23 mouse cellular contexts compared by ENCODE assay signal in the genomic region with DNA sequence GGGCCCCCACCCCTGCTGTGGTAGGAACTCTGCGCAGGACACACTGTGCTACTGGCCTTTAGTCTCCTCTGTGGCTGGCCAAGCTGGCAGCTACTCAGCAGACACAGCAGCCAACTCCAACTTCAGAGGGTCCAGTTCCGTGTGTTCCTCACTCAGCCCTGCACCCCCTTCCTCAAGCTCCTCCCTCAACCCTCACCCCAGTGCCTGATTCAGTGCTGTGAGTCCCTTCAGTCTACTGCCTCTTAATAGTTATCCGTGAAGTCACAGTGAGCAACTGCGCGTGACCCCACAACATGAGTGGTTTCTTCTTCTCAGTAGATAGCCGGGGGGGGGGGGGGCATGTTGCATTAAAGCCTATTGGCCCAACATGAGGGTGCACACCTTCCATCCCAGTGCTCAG. TPM values are rescaled to one million over a fixed set of nuclear protein-coding genes. Genes with fewer than 3 reads are reported as not detected.
DNase-seq lines count a peak whose midpoint lies in the region; ATAC-seq lines count a peak whose summit lies in the region.
"Had no signal": no experiment of that assay in that cellular context is flagged by ENCODE, and none has a peak within 500 bp of the region (broad histone marks: within the 10 kb centered on the region; RNA-seq: fewer than 3 reads in every experiment).

No protein-coding gene starts in this region.

- H3K27ac ChIP-seq in embryonic facial prominence, embryonic 13.5 days: no peak overlapping the region
- H3K27ac ChIP-seq in embryonic facial prominence, embryonic 10.5 days (replicated peaks): no peak overlapping the region
- H3K27ac ChIP-seq in heart, embryonic 10.5 days: no peak overlapping the region
- no peak overlapping the region for H3K27ac ChIP-seq in midbrain, embryonic 11.5 days (ENCODE audit: low read depth, low read length)
- H3K27ac ChIP-seq in midbrain, embryonic 15.5 days: no peak overlapping the region
- no peak overlapping the region for H3K27ac ChIP-seq in limb, embryonic 10.5 days
- H3K27ac ChIP-seq: forebrain, embryonic 15.5 days; heart, embryonic 13.5 days; hindbrain, embryonic 13.5 days; hindbrain, postnatal 0 days had no signal

- no peak overlapping the region for H3K9ac ChIP-seq in embryonic facial prominence, embryonic 13.5 days
- H3K9ac ChIP-seq in midbrain, embryonic 11.5 days (ENCODE audit: low read length): no peak overlapping the region
- H3K9ac ChIP-seq in midbrain, embryonic 15.5 days: no peak overlapping the region
- H3K9ac ChIP-seq: forebrain, embryonic 15.5 days; heart, embryonic 13.5 days; hindbrain, embryonic 13.5 days had no signal

- no peaks in the 10 kb centered on the region for H3K4me1 ChIP-seq in embryonic facial prominence, embryonic 13.5 days
- peaks cover 6% of the 10 kb centered on the region for H3K4me1 ChIP-seq in embryonic facial prominence, embryonic 10.5 days
- H3K4me1 ChIP-seq in heart, embryonic 10.5 days: no peaks in the 10 kb centered on the region
- H3K4me1 ChIP-seq in midbrain, embryonic 11.5 days (ENCODE audit: control insufficient read depth, insufficient read depth, low read length): no peaks in the 10 kb centered on the region
- no peaks in the 10 kb centered on the region for H3K4me1 ChIP-seq in midbrain, embryonic 15.5 days
- H3K4me1 ChIP-seq in limb, embryonic 10.5 days: peaks cover 7% of the 10 kb centered on the region
- H3K4me1 ChIP-seq: forebrain, embryonic 15.5 days; heart, embryonic 13.5 days; hindbrain, embryonic 13.5 days had no signal

- no peak overlapping the region for H3K4me3 ChIP-seq in embryonic facial prominence, embryonic 13.5 days
- H3K4me3 ChIP-seq in embryonic facial prominence, embryonic 10.5 days: no peak overlapping the region
- H3K4me3 ChIP-seq in heart, embryonic 10.5 days: no peak overlapping the region
- no peak overlapping the region for H3K4me3 ChIP-seq in midbrain, embryonic 11.5 days (ENCODE audit: low read depth, low read length)
- H3K4me3 ChIP-seq in midbrain, embryonic 15.5 days: no peak overlapping the region
- no peak overlapping the region for H3K4me3 ChIP-seq in limb, embryonic 10.5 days
- H3K4me3 ChIP-seq: forebrain, embryonic 15.5 days; heart, embryonic 13.5 days; hindbrain, embryonic 13.5 days had no signal

- DNase-seq in embryonic facial prominence, embryonic 10.5 days (ENCODE audit: low spot score): no peak
- peak; percentile 65 for DNase-seq in heart, embryonic 10.5 days (ENCODE audit: low spot score)
- DNase-seq in heart, postnatal 36 days: no peak
- peak; percentile 56 for DNase-seq in midbrain, embryonic 11.5 days (ENCODE audit: low spot score, missing footprints)
- peak; percentile 24 for DNase-seq in limb, embryonic 10.5 days (ENCODE audit: low spot score)
- DNase-seq: adrenal gland, adult 8-10 months; B cell, adult 2 months; cerebellum, adult 9-10 months; cerebellum, postnatal 25 days had no signal

- no peaks in the 10 kb centered on the region for H3K9me3 ChIP-seq in embryonic facial prominence, embryonic 13.5 days
- no peaks in the 10 kb centered on the region for H3K9me3 ChIP-seq in embryonic facial prominence, embryonic 10.5 days
- no peaks in the 10 kb centered on the region for H3K9me3 ChIP-seq in heart, embryonic 10.5 days
- H3K9me3 ChIP-seq in midbrain, embryonic 11.5 days (ENCODE audit: control insufficient read depth, low read length): no peaks in the 10 kb centered on the region
- H3K9me3 ChIP-seq in midbrain, embryonic 15.5 days: no peaks in the 10 kb centered on the region
- H3K9me3 ChIP-seq in limb, embryonic 10.5 days (replicated peaks): no peaks in the 10 kb centered on the region
- H3K9me3 ChIP-seq: forebrain, embryonic 15.5 days; G1E; heart, embryonic 13.5 days; hindbrain, embryonic 13.5 days had no signal

- H3K4me2 ChIP-seq in embryonic facial prominence, embryonic 13.5 days: no peak overlapping the region
- no peak overlapping the region for H3K4me2 ChIP-seq in midbrain, embryonic 11.5 days
- no peak overlapping the region for H3K4me2 ChIP-seq in midbrain, embryonic 15.5 days
- H3K4me2 ChIP-seq: forebrain, embryonic 15.5 days; heart, embryonic 13.5 days; hindbrain, embryonic 13.5 days had no signal

- no peaks in the 10 kb centered on the region for H3K36me3 ChIP-seq in embryonic facial prominence, embryonic 13.5 days
- no peaks in the 10 kb centered on the region for H3K36me3 ChIP-seq in embryonic facial prominence, embryonic 10.5 days (replicated peaks)
- no peaks in the 10 kb centered on the region for H3K36me3 ChIP-seq in heart, embryonic 10.5 days
- no peaks in the 10 kb centered on the region for H3K36me3 ChIP-seq in midbrain, embryonic 11.5 days (ENCODE audit: control insufficient read depth, insufficient read depth, low read length)
- H3K36me3 ChIP-seq in midbrain, embryonic 15.5 days (replicated peaks): no peaks in the 10 kb centered on the region
- no peaks in the 10 kb centered on the region for H3K36me3 ChIP-seq in limb, embryonic 10.5 days
- H3K36me3 ChIP-seq: forebrain, embryonic 15.5 days; G1E; heart, embryonic 13.5 days; hindbrain, embryonic 13.5 days had no signal

- 0 out of 2 replicates have a peak, but pooled peaks have one; percentile 48 for ATAC-seq in embryonic facial prominence, embryonic 13.5 days (ENCODE audit: insufficient number of reproducible peaks, insufficient read depth, low FRiP score, low TSS enrichment, low read depth)
- no peak for ATAC-seq in midbrain, embryonic 11.5 days (ENCODE audit: low FRiP score)
- ATAC-seq in midbrain, embryonic 15.5 days (replicated peaks): no peak
- ATAC-seq: CD4-positive, CD25-positive, alpha-beta regulatory T cell, adult 4 months; forebrain, embryonic 15.5 days; hindbrain, postnatal 0 days had no signal

- WGBS in embryonic facial prominence, embryonic 13.5 days: 86% methylated on average over 6 of the region's 6 CpGs
- 89% methylated on average over 6 of the region's 6 CpGs for WGBS in embryonic facial prominence, embryonic 10.5 days
- 80% methylated on average over 6 of the region's 6 CpGs for WGBS in heart, embryonic 10.5 days
- WGBS in midbrain, embryonic 11.5 days: 81% methylated on average over 6 of the region's 6 CpGs
- 88% methylated on average over 6 of the region's 6 CpGs for WGBS in midbrain, embryonic 15.5 days
- 85% methylated on average over 6 of the region's 6 CpGs for WGBS in limb, embryonic 10.5 days

- intact Hi-C loops in heart, postnatal 36 days (cut with DNase I): no loop called here

- no peaks in the 10 kb centered on the region for H3K27me3 ChIP-seq in embryonic facial prominence, embryonic 13.5 days
- H3K27me3 ChIP-seq in embryonic facial prominence, embryonic 10.5 days (replicated peaks; ENCODE audit: low read depth, poor library complexity, severe bottlenecking): no peaks in the 10 kb centered on the region
- peaks cover under 1% of the 10 kb centered on the region; the same call in 1 of the 2 replicates for H3K27me3 ChIP-seq in heart, embryonic 10.5 days (ENCODE audit: insufficient read depth, poor library complexity, severe bottlenecking)
- H3K27me3 ChIP-seq in midbrain, embryonic 11.5 days (ENCODE audit: control insufficient read depth, insufficient read depth, low read length): no peaks in the 10 kb centered on the region
- H3K27me3 ChIP-seq in midbrain, embryonic 15.5 days (replicated peaks): no peaks in the 10 kb centered on the region
- H3K27me3 ChIP-seq in limb, embryonic 10.5 days (ENCODE audit: low read depth, poor library complexity, severe bottlenecking): no peaks in the 10 kb centered on the region
- H3K27me3 ChIP-seq: forebrain, embryonic 15.5 days had no signal

RNA-seq across cellular contexts. Expression of a gene that starts 13.5 kb away (rescaled TPM):
- not detected in 2 replicates for polyA plus RNA-seq in embryonic facial prominence, embryonic 13.5 days (2015; fragmentation: Nextera tagmentation; extraction: Ambion mirVana)
- not detected in 2 replicates for polyA plus RNA-seq in embryonic facial prominence, embryonic 10.5 days (2016; fragmentation: Nextera tagmentation; extraction: Ambion mirVana)
- not detected in 2 replicates for polyA plus RNA-seq in heart, embryonic 10.5 days (2016; fragmentation: Nextera tagmentation; extraction: Ambion mirVana)
- total RNA-seq in heart, postnatal 36 days (2021): not detected
- not detected in 2 replicates for polyA plus RNA-seq in midbrain, embryonic 11.5 days (2014; fragmentation: Nextera tagmentation; extraction: Ambion mirVana)
- not detected in 2 replicates for polyA plus RNA-seq in midbrain, embryonic 15.5 days (2015; fragmentation: Nextera tagmentation; extraction: Ambion mirVana)
- polyA plus RNA-seq in limb, embryonic 10.5 days (2016; fragmentation: Nextera tagmentation; extraction: Ambion mirVana): not detected in 2 replicates
- total RNA-seq: adrenal gland, adult 8-10 months; adrenal gland, postnatal 36 days; G1E; gastrocnemius, adult 8-10 months; heart, adult 8-10 months; hematopoietic stem cell, adult 5-6 weeks; hindbrain, postnatal 0 days had no signal
- polyA plus RNA-seq: CD4-positive, CD25-positive, alpha-beta regulatory T cell, adult 4 months; embryonic facial prominence, embryonic 14.5 days; forebrain, embryonic 15.5 days; G1E; heart, embryonic 13.5 days; heart, postnatal 0 days; hindbrain, embryonic 13.5 days; hindbrain, postnatal 0 days had no signal

RNA-seq across cellular contexts. Expression of a gene that starts 18.6 kb away (rescaled TPM):
- 71.0 and 73.6 TPM in 2 replicates for polyA plus RNA-seq in embryonic facial prominence, embryonic 13.5 days (2015; fragmentation: Nextera tagmentation; extraction: Ambion mirVana)
- 76.4 and 77.3 TPM in 2 replicates for polyA plus RNA-seq in embryonic facial prominence, embryonic 10.5 days (2016; fragmentation: Nextera tagmentation; extraction: Ambion mirVana)
- polyA plus RNA-seq in heart, embryonic 10.5 days (2016; fragmentation: Nextera tagmentation; extraction: Ambion mirVana): 46.6 and 53.9 TPM in 2 replicates
- total RNA-seq in heart, postnatal 36 days (2021): 10 to 100 TPM; 11.1 to 12.7 TPM
- polyA plus RNA-seq in midbrain, embryonic 11.5 days (2014; fragmentation: Nextera tagmentation; extraction: Ambion mirVana): 33.0 and 41.8 TPM in 2 replicates
- 70.4 and 72.5 TPM in 2 replicates for polyA plus RNA-seq in midbrain, embryonic 15.5 days (2015; fragmentation: Nextera tagmentation; extraction: Ambion mirVana)
- polyA plus RNA-seq in limb, embryonic 10.5 days (2016; fragmentation: Nextera tagmentation; extraction: Ambion mirVana): 71.3 and 79.8 TPM in 2 replicates
- total RNA-seq: G1E had no signal

RNA-seq across cellular contexts. Expression of a gene that starts 40.0 kb away (rescaled TPM):
- 19.8 and 23.4 TPM in 2 replicates for polyA plus RNA-seq in embryonic facial prominence, embryonic 13.5 days (2015; fragmentation: Nextera tagmentation; extraction: Ambion mirVana)
- polyA plus RNA-seq in embryonic facial prominence, embryonic 10.5 days (2016; fragmentation: Nextera tagmentation; extraction: Ambion mirVana): 28.4 and 29.2 TPM in 2 replicates
- 16.8 and 24.1 TPM in 2 replicates for polyA plus RNA-seq in heart, embryonic 10.5 days (2016; fragmentation: Nextera tagmentation; extraction: Ambion mirVana)
- 1 to 10 TPM; 2.2 to 2.7 TPM for total RNA-seq in heart, postnatal 36 days (2021)
- 10.5 and 13.4 TPM in 2 replicates for polyA plus RNA-seq in midbrain, embryonic 11.5 days (2014; fragmentation: Nextera tagmentation; extraction: Ambion mirVana)
- polyA plus RNA-seq in midbrain, embryonic 15.5 days (2015; fragmentation: Nextera tagmentation; extraction: Ambion mirVana): 16.9 and 19.7 TPM in 2 replicates
- 26.6 and 29.3 TPM in 2 replicates for polyA plus RNA-seq in limb, embryonic 10.5 days (2016; fragmentation: Nextera tagmentation; extraction: Ambion mirVana)
- total RNA-seq: G1E had no signal

RNA-seq across cellular contexts. Expression of a gene that starts 40.2 kb away (rescaled TPM):
- polyA plus RNA-seq in embryonic facial prominence, embryonic 13.5 days (2015; fragmentation: Nextera tagmentation; extraction: Ambion mirVana): not detected in 2 replicates
- polyA plus RNA-seq in embryonic facial prominence, embryonic 10.5 days (2016; fragmentation: Nextera tagmentation; extraction: Ambion mirVana): 0.03 TPM in 1 of 2 replicates, not detected in the other
- polyA plus RNA-seq in heart, embryonic 10.5 days (2016; fragmentation: Nextera tagmentation; extraction: Ambion mirVana): not detected in 2 replicates
- total RNA-seq in heart, postnatal 36 days (2021): under 1 TPM in 1 of 2 experiments, not detected in 1; 0.08 TPM
- 0.10 and 0.12 TPM in 2 replicates for polyA plus RNA-seq in midbrain, embryonic 11.5 days (2014; fragmentation: Nextera tagmentation; extraction: Ambion mirVana)
- polyA plus RNA-seq in midbrain, embryonic 15.5 days (2015; fragmentation: Nextera tagmentation; extraction: Ambion mirVana): 0.49 and 0.95 TPM in 2 replicates
- not detected in 2 replicates for polyA plus RNA-seq in limb, embryonic 10.5 days (2016; fragmentation: Nextera tagmentation; extraction: Ambion mirVana)
- total RNA-seq: G1E had no signal
- polyA plus RNA-seq: CD4-positive, CD25-positive, alpha-beta regulatory T cell, adult 4 months; embryonic facial prominence, embryonic 14.5 days; G1E; heart, embryonic 13.5 days; heart, postnatal 0 days had no signal

Comparison
In these comparisons a context has a peak if more than half of its experiments do, and no peak if none do; other contexts are left out.
1. DNase-seq: peak in heart, embryonic 10.5 days (single experiment), midbrain, embryonic 11.5 days (single experiment) and limb, embryonic 10.5 days (single experiment); none in embryonic facial prominence, embryonic 10.5 days (single experiment) and heart, postnatal 36 days (0 of 2).